Mouse (Mus musculus) bone marrow, adult 2 months (tissue): ENCODE data around the gene Fbxl17.

Experiments
- CTCF ChIP-seq: fragments of 200-500 bp; IDR thresholded peaks from 2 replicates; pipeline ENCODE4 v1.5.1; 2011; ENCODE audit warnings: low read length, control low read depth; ENCODE audit not compliant: control insufficient read depth, insufficient read depth
- POLR2A ChIP-seq: fragments of 200-500 bp; IDR thresholded peaks from 2 replicates; pipeline ENCODE4 v1.6.1; 2011; ENCODE audit warnings: low read depth, mild to moderate bottlenecking, control low read depth, low read length, borderline replicate concordance; ENCODE audit not compliant: control insufficient read depth

DNA sequence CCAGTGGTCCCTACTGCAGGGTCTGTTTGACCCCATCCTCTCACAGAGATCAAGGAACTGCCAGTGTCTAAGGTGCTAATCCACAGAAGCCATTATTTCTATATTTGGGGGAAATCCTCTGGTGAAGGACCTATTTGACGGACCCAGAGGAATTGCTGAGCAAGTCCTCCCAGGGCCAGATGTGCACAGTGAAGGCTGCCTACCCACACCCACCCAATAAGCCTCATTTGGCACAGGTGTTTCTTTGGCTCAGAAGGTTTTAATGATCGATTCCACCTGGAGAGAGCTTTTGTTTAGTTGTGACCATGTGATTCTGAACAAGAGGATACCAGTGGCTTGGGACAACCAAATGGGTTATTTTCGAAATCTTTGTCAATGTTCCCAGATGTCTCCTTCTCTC lies 462.3 kb downstream of the Fbxl17 start:
- TF ChIP-seq POLR2A (no peak), CTCF (no peak)
